10 mouse cellular contexts compared by ENCODE assay signal in the genomic region with DNA sequence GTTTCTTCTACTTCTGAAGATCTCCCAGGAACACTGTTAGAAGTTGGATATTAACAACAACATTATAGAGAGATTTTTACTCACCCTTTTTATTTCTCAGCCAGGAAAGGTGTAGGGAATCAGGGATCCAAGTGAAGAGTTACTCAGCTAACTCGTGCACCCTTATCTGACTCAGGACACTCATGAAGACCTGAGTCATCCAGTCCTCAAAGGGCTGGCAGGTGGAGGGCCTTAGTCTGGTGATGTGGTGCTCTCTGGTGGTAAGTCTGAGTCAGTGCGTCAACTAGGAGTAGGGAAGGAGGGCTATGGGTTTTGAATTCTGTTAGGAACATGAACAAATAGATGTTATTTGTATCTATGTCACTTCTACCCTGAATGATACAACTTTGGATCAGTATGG. TPM values are rescaled to one million over a fixed set of nuclear protein-coding genes. Genes with fewer than 3 reads are reported as not detected.
DNase-seq lines count a peak whose midpoint lies in the region; ATAC-seq and TF ChIP-seq lines count a peak whose summit lies in the region.
"Had no signal": no experiment of that assay in that cellular context is flagged by ENCODE, and none has a peak within 500 bp of the region (broad histone marks: within the 10 kb centered on the region; RNA-seq: fewer than 3 reads in every experiment).

No protein-coding gene starts in this region.

- H3K4me2 ChIP-seq in intestine, postnatal 0 days (replicated peaks; ENCODE audit: low read depth), result no peak overlapping the region
- H3K4me2 ChIP-seq: embryonic facial prominence, embryonic 12.5 days had no signal

- H3K36me3 ChIP-seq in heart, adult 2 months (ENCODE audit: control insufficient read depth, insufficient read depth, low read length), result no peaks in the 10 kb centered on the region
- no peaks in the 10 kb centered on the region for H3K36me3 ChIP-seq in intestine, postnatal 0 days (ENCODE audit: control insufficient read depth, insufficient read depth)
- H3K36me3 ChIP-seq: embryonic facial prominence, embryonic 12.5 days had no signal

- no peaks in the 10 kb centered on the region for H3K79me2 ChIP-seq in heart, adult 2 months (replicated peaks; ENCODE audit: control insufficient read depth, insufficient read depth, low read length)

- TF ChIP-seq EP300 in heart, adult 2 months (IDR thresholded peaks at IDR 0.05; ENCODE audit: insufficient read depth, low read depth, low read length), result no peak

- peak; percentile 82 for TF ChIP-seq CTCF in heart, adult 2 months (IDR thresholded peaks at IDR 0.05)
- peak; percentile 65 for TF ChIP-seq CTCF in cortical plate, adult 2 months (IDR thresholded peaks at IDR 0.05; ENCODE audit: extremely low read depth, insufficient read depth, low read length)
- peak; percentile 90 for TF ChIP-seq CTCF in intestine, postnatal 0 days (IDR thresholded peaks at IDR 0.05; ENCODE audit: low read depth)

- no peak overlapping the region for H3K4me3 ChIP-seq in heart, adult 2 months
- no peak overlapping the region for H3K4me3 ChIP-seq in cortical plate, adult 2 months (ENCODE audit: insufficient read depth, low read length)
- no peak overlapping the region for H3K4me3 ChIP-seq in intestine, postnatal 0 days (ENCODE audit: low read depth, low read length)
- H3K4me3 ChIP-seq: embryonic facial prominence, embryonic 12.5 days; myocyte had no signal

- peak; percentile 80 for ATAC-seq in intestine, postnatal 0 days

- H3K27me3 ChIP-seq in heart, adult 2 months (ENCODE audit: control insufficient read depth, insufficient read depth, low read length), result no peaks in the 10 kb centered on the region
- no peaks in the 10 kb centered on the region for H3K27me3 ChIP-seq in intestine, postnatal 0 days (replicated peaks; ENCODE audit: control insufficient read depth, insufficient read depth, low read length)
- H3K27me3 ChIP-seq: embryonic facial prominence, embryonic 12.5 days had no signal

- H3K9ac ChIP-seq in heart, adult 2 months (ENCODE audit: low read depth, low read length), result no peak overlapping the region
- no peak overlapping the region for H3K9ac ChIP-seq in intestine, postnatal 0 days (ENCODE audit: low read depth, low read length)
- H3K9ac ChIP-seq: embryonic facial prominence, embryonic 12.5 days had no signal

- intact Hi-C loops in heart, adult 2 months (cut with DNase I), result loop anchor here (1.0 kb wide), 1 partner anchor 305 kb away; no protein-coding TSS in a partner anchor
- intact Hi-C loops in heart, postnatal 25 days (cut with DNase I), result no loop called here

- 9% methylated on average over 2 of the region's 2 CpGs for WGBS in heart, adult 2 months
- 5% methylated on average over 2 of the region's 2 CpGs for WGBS in intestine, postnatal 0 days

- no peaks in the 10 kb centered on the region for H3K9me3 ChIP-seq in intestine, postnatal 0 days (ENCODE audit: control insufficient read depth)
- H3K9me3 ChIP-seq: embryonic facial prominence, embryonic 12.5 days had no signal

- peak in 1 of 2 experiments; percentile 11 for DNase-seq in heart, adult 2 months
- no peak for DNase-seq in heart, postnatal 25 days (ENCODE audit: low spot score)
- DNase-seq in 416B (ENCODE audit: low read depth), result peak; percentile 87
- peak; percentile 35 for DNase-seq in T-cell, adult 2 months (ENCODE audit: low spot score)
- DNase-seq in lung, postnatal 36 days, result peak; percentile 68
- DNase-seq in thymus, postnatal 14 days, result peak; percentile 60

- H3K4me1 ChIP-seq in heart, adult 2 months (ENCODE audit: control insufficient read depth, insufficient read depth, low read length), result no peaks in the 10 kb centered on the region; the same call in 1 of the 2 replicates
- no peaks in the 10 kb centered on the region for H3K4me1 ChIP-seq in cortical plate, adult 2 months (ENCODE audit: control insufficient read depth, insufficient read depth, low read length)
- H3K4me1 ChIP-seq in intestine, postnatal 0 days (replicated peaks; ENCODE audit: control insufficient read depth, insufficient read depth, low read length), result no peaks in the 10 kb centered on the region
- H3K4me1 ChIP-seq: embryonic facial prominence, embryonic 12.5 days had no signal

- TF ChIP-seq POLR2A in heart, adult 2 months (IDR thresholded peaks at IDR 0.05; ENCODE audit: insufficient read depth, low read depth, low read length), result no peak
- TF ChIP-seq POLR2A in cortical plate, adult 2 months (IDR thresholded peaks at IDR 0.05; ENCODE audit: extremely low read depth, insufficient read depth, low read length), result no peak

- no peak overlapping the region for H3K27ac ChIP-seq in heart, adult 2 months
- no peak overlapping the region for H3K27ac ChIP-seq in cortical plate, adult 2 months (ENCODE audit: insufficient read depth, low read length)
- H3K27ac ChIP-seq in intestine, postnatal 0 days (ENCODE audit: low read depth, low read length), result no peak overlapping the region
- H3K27ac ChIP-seq: embryonic facial prominence, embryonic 12.5 days had no signal

RNA-seq across cellular contexts. Expression of a gene that starts 47.2 kb away (rescaled TPM):
- not detected for total RNA-seq in heart, adult 2 months (2021)
- polyA plus RNA-seq in heart, adult 2 months (2012; rRNA removed), result 0.04 TPM in 1 of 2 replicates, not detected in the other
- not detected for total RNA-seq in heart, postnatal 25 days (2021)
- 0.06 and 0.13 TPM in 2 replicates for polyA plus RNA-seq in cortical plate, adult 2 months (2012; rRNA removed)
- not detected in 2 replicates for polyA plus RNA-seq in intestine, postnatal 0 days (2015; fragmentation: Nextera tagmentation; extraction: Ambion mirVana)
- polyA plus RNA-seq: embryonic facial prominence, embryonic 12.5 days; myocyte had no signal

RNA-seq across cellular contexts. Expression of a gene that starts 49.4 kb away (rescaled TPM):
- 10 to 100 TPM; 36.7 to 38.6 TPM for total RNA-seq in heart, adult 2 months (2021)
- 39.9 and 54.4 TPM in 2 replicates for polyA plus RNA-seq in heart, adult 2 months (2012; rRNA removed)
- 10 to 100 TPM; 43.4 to 43.7 TPM for total RNA-seq in heart, postnatal 25 days (2021)
- polyA plus RNA-seq in cortical plate, adult 2 months (2012; rRNA removed), result 424 and 429 TPM in 2 replicates
- polyA plus RNA-seq in intestine, postnatal 0 days (2015; fragmentation: Nextera tagmentation; extraction: Ambion mirVana), result 47.2 and 47.3 TPM in 2 replicates
